Mouse (Mus musculus) left cerebral cortex, postnatal 14 days (tissue): ENCODE results near the gene Dnmt3b. TPM values are rescaled to one million over a fixed set of nuclear protein-coding genes. Genes with fewer than 3 reads are reported as not detected.
A peak's percentile ranks its signal among the peaks of the same experiment; 100 is the strongest.
"Not testable (repeated sequence)": the region's sequence is repeated elsewhere in the genome, so short reads cannot be mapped to it uniquely, and the experiment has no call there.

Experiments used
- DNase-seq, 2 experiments: peaks; one replicate each; pipeline ENCODE4 v3.0.0; 2021 to 2022; ENCODE audit warnings: low spot score in 2 of 2, mixed read lengths in 1 of 2
- intact Hi-C: fragments of 180-260 bp; cut with DNase I; formaldehyde crosslinking; loops from one replicate; pipeline ENCODE4 v1.15.1; 2025
- total RNA-seq, 2 experiments: library from RNA; stranded (reverse); gene quantifications; 2 replicates each; pipeline ENCODE4 v1.2.3; 2021

The Dnmt3b gene
- total RNA-seq, 2 experiments from 2014 or later: 0.99 to 1.1 TPM

DNA sequence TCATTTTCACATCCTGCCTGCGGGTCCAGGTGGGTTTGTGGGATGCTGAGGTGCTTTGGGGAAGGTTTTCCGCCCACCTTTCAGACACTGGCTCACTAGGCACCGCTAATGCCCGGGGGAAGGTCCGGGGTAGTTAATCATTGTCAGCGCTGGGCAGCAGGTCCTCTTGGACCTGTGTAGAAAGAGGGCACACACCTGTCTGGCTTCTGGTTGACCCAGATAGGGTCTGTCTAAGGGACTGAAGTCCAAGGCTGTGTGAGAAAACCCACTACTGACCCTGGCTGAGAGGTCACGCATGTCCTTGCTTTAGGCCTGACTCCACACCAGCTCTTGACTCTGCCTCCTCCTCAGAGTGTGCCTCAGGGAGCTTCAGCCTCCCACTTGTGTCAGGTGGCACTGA is 44.2 kb downstream of the Dnmt3b start:
- DNase-seq, intact Hi-C loops: not testable (repeated sequence)

DNA sequence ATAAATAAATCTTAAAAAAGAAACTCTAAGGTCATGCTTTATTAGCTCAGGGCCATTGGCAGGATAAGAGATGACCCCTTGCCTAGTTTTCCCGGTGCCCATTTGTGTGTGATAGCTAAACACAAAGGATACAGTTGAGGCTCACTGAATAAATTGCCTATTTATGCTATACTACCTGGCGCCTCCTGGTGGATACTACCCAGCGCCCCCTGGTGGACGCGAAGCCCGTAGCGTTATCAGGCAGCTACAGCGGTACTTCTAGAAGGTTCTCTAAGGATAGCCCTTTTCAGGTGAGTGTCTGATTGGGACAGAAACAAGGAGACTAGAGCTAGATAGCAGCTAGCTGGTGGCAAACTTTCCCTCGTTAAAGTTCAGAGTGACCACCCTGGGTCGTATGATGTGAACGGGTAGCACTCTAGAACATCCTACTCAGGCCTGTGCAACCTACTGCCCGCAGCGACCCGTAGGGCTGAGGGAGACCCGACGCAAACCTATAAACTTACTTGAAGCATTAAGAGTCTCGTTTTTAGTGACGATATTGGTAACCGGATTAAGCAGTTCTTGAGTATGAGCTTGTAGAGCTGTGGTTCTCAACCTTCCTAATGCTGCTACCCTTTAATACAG is 45.3 kb downstream of the Dnmt3b start:
- peak; percentile 17 to 23 for DNase-seq
- intact Hi-C loops: no loop called here

DNA sequence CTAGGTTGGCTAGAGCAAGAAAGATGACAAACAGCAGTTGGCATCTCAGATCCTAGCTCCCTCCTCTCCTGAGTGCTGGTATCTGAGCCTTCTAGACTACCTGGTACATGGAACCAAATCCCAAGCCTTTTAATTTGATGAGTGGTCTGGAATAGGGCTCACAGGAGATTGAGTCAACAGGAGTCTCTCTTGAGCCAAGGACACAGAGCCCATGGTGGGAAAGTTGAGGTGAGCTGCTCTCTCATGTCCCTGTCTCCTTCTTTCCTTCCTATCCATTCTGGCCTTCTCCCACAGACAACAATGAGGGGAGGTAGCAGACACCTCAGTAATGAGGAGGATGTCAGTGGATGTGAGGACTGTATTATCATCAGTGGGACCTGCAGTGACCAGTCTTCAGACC is 47.1 kb downstream of the Dnmt3b start, which contains the start of gene Dnmt3c:
Dnmt3c (plus strand) TSS at position 301 of the 400 bp plus-strand sequence.
- intact Hi-C loops: no loop called here
- DNase-seq: no peak

DNA sequence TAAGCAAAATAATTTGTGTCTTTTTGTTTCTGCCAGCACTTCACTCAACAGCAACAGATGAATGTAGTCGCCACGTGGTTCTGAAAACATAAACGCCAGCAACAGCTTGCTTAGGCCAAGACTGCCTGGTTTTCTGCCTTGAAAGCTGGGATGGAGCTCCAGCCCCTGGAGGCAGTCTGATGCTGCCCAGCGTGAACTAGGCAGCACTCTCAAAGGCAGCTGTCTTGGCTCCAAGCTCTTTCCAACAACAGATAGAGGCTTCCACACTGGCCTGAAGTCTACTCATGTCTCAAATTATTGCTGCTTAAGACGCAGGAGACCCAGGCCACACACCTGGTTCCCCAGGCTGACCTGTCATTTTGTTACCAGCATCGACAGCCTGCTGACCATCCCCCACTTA is 54.1 kb downstream of the Dnmt3b start:
- no peak for DNase-seq
- intact Hi-C loops: no loop called here

DNA sequence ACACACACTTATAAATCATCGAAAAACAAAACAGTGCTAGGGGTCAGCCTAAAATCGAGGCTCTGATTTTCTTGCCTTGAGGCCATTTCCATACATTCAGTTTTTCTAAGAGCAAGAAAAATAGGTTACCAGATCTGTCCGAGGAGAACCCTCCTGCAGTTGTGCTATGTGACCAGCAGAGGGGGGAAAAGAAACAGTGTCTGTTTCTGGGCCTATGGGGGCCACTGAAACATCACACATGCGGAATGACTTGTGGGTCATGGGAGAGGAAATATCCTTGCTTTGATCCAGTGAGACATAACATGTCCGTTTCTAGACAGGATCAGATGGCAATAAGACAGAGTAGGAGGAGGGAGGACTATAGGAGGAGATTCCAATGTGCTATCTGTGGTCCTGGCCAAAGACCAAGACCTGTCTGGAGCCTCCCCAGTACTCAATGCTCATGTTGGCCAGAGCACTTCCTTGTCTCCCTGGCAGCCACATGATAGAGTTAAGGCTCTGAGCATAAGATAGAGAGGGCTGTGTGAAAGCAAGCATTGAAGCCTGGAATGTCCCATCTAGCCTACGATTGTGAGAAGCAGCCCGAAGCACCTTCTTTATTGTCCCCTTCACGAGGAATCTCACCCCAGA is 61.6 kb downstream of the Dnmt3b start:
- intact Hi-C loops: loop anchor here (5.0 kb wide), 1 partner anchor 81 kb away; no protein-coding TSS in a partner anchor
- DNase-seq: peak in 1 of 2 experiments; percentile 14

DNA sequence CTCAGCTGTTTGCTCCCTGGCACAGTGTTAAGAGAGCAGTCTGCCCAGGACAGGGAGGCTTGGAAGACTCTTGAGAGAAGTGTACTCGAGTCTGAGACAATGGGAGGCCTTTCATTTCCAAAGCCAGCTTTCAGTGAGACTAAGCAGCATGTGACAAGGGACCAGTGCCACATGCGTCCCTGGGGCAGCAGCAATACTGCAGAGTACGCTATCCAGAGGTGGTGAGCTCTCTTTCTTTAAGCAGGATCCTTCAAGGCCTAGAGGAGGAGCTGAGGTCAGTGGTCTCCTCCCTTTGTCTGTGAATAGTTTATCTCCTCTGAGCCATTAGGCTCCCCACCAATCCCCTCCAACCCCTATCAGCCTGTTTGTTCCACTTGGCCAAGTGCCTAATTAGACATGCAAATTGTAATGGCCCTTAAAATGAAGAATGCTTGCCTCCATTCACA is 63.4 kb downstream of the Dnmt3b start:
- peak; percentile 29 to 61 for DNase-seq
- intact Hi-C loops: loop anchor here (5.0 kb wide), 1 partner anchor 80 kb away; no protein-coding TSS in a partner anchor

DNA sequence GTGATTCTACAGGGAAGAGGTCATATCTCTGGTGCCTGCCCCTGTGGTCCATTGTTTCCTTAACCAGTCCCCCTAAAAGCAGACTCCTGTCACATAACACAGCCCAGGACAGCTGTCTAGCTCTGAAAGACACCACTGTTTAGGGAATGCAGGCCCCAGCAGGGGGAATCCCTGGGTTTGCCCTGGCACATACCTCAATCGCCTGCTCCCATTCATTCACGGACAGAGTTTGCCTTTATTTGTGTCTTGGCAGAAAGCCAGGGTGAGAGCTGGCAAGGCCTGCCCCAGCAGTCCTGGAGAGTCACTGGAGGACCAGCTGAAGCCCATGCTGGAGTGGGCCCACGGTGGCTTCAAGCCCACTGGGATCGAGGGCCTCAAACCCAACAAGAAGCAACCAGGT is 64.0 kb downstream of the Dnmt3b start:
- DNase-seq: peak; percentile 60 to 72
- intact Hi-C loops: loop anchor here (5.0 kb wide), 1 partner anchor 79 kb away; no protein-coding TSS in a partner anchor

DNA sequence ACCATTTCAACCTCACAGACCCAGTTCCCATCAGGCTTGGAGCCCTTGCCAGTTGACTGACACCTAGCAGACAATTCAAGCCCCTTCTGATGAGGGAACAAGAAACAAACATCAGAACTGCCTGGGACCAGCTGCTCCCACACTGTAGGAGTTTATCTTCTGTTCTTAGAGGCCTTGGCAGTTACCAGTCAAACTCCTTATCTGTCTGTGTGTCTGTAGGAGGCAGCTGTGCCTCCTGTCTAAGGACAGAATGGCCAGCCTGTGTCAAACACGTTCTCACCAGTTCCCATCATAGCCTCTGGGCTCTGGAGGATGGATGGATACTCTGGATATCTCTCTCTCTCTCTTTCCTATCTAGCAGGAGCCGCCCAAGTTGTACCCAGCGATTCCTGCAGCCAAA is 68.6 kb downstream of the Dnmt3b start:
- DNase-seq, intact Hi-C loops: not testable (repeated sequence)

DNA sequence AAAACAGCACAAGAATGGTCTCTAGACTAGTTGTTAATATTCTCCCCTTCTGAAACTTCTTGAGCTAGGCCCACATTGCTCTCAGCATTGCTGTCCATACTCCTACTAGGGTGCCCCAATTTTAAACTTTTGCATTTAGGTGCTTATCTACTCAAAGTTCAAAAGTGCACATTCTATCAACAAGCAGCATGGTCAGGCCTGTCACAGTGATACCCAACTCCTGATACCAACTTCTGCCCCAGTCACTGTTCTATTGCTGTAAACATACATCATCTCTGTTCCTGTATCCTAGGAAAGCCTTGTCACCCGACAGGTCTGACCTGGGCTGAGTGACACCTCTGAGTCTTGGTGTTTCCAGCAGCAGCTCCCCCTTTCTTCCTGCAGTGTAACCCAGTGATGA is 73.8 kb downstream of the Dnmt3b start:
- no peak for DNase-seq
- intact Hi-C loops: no loop called here

DNA sequence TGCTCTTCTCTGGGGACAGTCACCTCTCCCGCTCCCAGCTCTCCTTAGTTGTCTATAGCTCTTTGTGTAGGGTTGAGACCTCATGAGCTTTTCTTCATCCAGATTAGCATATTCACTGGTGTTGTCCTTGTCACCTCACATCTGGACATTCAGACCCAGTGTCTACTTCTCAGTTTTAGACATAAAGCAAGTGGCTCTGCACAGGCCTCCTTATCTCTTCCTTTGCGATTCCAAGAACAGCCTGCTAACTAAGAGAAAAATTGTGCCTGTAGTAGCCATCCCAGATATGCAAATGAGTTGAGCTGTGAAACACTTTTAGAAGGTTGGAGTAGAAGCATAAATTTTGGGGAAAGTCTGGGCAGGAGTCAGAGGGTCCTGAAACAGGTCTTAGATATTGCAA is 75.2 kb downstream of the Dnmt3b start:
- DNase-seq: no peak
- intact Hi-C loops: no loop called here

DNA sequence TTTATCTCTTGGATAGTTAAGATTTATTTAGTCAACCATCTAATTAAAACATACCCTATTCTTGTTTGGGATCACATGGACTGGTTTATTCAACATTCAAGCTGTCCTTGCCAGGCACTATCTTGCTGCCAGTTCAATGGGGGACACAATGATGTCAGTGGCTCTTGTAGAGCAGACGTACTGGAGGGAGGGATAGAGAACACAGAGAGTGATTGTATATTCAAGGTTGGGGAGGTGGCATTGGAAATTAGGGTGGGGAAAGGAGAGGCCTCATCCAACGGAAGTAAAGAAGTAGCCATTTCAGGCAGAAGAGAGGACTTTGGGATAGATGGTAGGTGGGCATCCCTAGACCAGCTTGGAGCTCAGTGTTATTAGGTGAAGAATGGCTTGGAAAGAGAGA is 75.6 kb downstream of the Dnmt3b start:
- no peak for DNase-seq

DNA sequence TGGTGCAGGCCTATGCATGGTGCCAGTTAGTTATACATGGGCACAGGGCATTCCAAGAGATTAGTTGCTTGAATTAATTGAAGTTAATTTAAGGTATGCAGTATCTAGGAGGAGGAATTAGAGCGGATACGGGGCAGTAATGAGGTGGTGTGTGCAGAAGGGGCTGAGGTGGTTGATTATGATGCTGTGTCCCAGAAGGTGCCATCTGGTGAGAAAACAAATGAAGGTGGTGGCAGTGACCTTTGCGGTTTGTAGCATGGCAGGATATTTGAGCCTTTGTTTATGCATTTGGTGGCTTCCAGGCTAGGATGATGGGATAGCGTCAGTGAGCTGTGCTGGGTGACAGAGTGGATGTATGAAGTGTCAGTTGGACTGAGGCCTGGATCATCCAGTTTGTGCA is 76.0 kb downstream of the Dnmt3b start:
- intact Hi-C loops: no loop called here

More for the DNA sequence above, 75.6 kb downstream of the Dnmt3b start:
- intact Hi-C loops: no loop called here

DNA sequence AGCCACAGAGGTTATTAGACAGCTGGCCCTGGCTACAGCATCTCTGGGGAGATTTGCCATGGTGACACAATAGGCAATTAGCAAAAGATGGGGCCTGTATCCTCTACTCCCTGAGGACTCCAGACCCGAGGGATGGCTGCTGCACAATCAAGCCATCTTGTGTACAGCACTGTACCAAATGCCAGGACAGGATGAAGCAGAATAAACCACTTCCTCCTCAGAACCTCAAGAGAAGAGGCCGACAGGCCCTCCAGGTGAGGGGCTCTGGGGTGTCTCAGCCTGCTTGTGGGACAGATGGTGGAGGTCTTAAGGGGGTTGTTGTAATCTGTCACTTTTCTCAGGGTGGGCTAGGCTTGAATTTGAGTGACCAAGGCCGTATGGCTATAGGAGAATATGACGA is 84.8 kb downstream of the Dnmt3b start:
- no peak for DNase-seq
- intact Hi-C loops: no loop called here

More for the DNA sequence above, 76.0 kb downstream of the Dnmt3b start:
- DNase-seq: no peak

Other genes with a start within 250 kb of the Dnmt3b start
- 1 to 10 TPM in 1 of 2 experiments, not detected in 1; 1.4 TPM for gene 4930404H24Rik, start 156.7 kb upstream of the Dnmt3b start, total RNA-seq
- gene Nol4l, start 119.5 kb upstream of the Dnmt3b start, total RNA-seq: 10 to 100 TPM; 44.8 to 46.8 TPM
- gene Commd7, start 16.7 kb upstream of the Dnmt3b start, total RNA-seq: 10 to 100 TPM; 27.4 to 31.8 TPM
- gene Dnmt3c, start 47.2 kb downstream of the Dnmt3b start, total RNA-seq: not detected
- 100 to 1,000 TPM; 137 to 151 TPM for gene Mapre1, start 91.8 kb downstream of the Dnmt3b start, total RNA-seq
- under 1 TPM; 0.23 to 0.66 TPM for gene Efcab8, start 130.5 kb downstream of the Dnmt3b start, total RNA-seq
- gene Sun5, start 221.6 kb downstream of the Dnmt3b start, total RNA-seq: not detected
- gene Bpifb2, start 225.6 kb downstream of the Dnmt3b start, total RNA-seq: not detected